Mouse (Mus musculus) kidney, embryonic 14.5 days (tissue): ENCODE results near the gene Esam. TPM values are rescaled to one million over a fixed set of nuclear protein-coding genes. Genes with fewer than 3 reads are reported as not detected.
A peak's percentile ranks its signal among the peaks of the same experiment; 100 is the strongest.

ENCODE experiments used
- ATAC-seq: fragments of 200-750 bp; cut with Nextera tagmentation; 2 replicates; pipeline ENCODE4 v1.8.0; 2017; ENCODE audit warnings: moderate number of reproducible peaks, mild to moderate bottlenecking, moderate TSS enrichment, moderate library complexity; ENCODE audit not compliant: low FRiP score, low TSS enrichment
- H3K27ac ChIP-seq: fragments of 300-500 bp; sonication (generic); 2 replicates; pipeline ENCODE4 v1.5.1; 2014; ENCODE audit warnings: low read depth, mild to moderate bottlenecking, low read length, moderate library complexity, mixed read lengths
- H3K27me3 ChIP-seq: fragments of 300-500 bp; sonication (generic); 2 replicates; pipeline ENCODE4 v1.6.1; 2014; ENCODE audit warnings: mild to moderate bottlenecking, low read length; ENCODE audit not compliant: control insufficient read depth, insufficient read depth
- H3K36me3 ChIP-seq: fragments of 300-500 bp; sonication (generic); 2 replicates; pipeline ENCODE4 v1.6.1; 2014; ENCODE audit warnings: low read length, mixed read lengths; ENCODE audit not compliant: control insufficient read depth, insufficient read depth
- H3K4me1 ChIP-seq: fragments of 300-500 bp; sonication (generic); 2 replicates; pipeline ENCODE4 v1.6.1; 2014; ENCODE audit warnings: low read length, mixed read lengths; ENCODE audit not compliant: control insufficient read depth, insufficient read depth
- H3K4me2 ChIP-seq: fragments of 300-500 bp; sonication (generic); replicated peaks from 2 replicates; pipeline ENCODE4 v1.6.1; 2014; ENCODE audit warnings: low read depth, mild to moderate bottlenecking, low read length
- H3K4me3 ChIP-seq: fragments of 300-500 bp; sonication (generic); 2 replicates; pipeline ENCODE4 v1.5.1; 2014; ENCODE audit warnings: mild to moderate bottlenecking, low read length
- H3K9ac ChIP-seq: fragments of 300-500 bp; sonication (generic); 2 replicates; pipeline ENCODE4 v1.6.1; 2014; ENCODE audit warnings: low read depth, mild to moderate bottlenecking, low read length, moderate library complexity
- H3K9me3 ChIP-seq: fragments of 300-500 bp; sonication (generic); 2 replicates; pipeline ENCODE4 v1.6.1; 2016; ENCODE audit warnings: low read length; ENCODE audit not compliant: control insufficient read depth
- WGBS: fragments of 180-500 bp; shearing (Covaris S2); extraction: QIAGEN DNeasy Blood & Tissue Kit; methylation state at CpG from one replicate; pipeline ENCODE4 v1.1.7; 2014; 5-methylcytosine and 5-hydroxymethylcytosine counted together
- polyA plus RNA-seq: library from polyadenylated mRNA; unstranded; fragments of >200 nt; fragmentation: Nextera tagmentation; extraction: Ambion mirVana; gene quantifications from 2 replicates; pipeline ENCODE4 v1.2.1, GENCODE M21; 2014

The Esam gene
- polyA plus RNA-seq, 1 experiment from 2014 or later, result 61.8 TPM

- H3K9me3 ChIP-seq, result no peaks in the 10 kb centered on the region
- 87% methylated on average over 2 of the region's 2 CpGs for WGBS
- H3K4me2 ChIP-seq, result no peak overlapping the region
- no peak overlapping the region for H3K27ac ChIP-seq
- ATAC-seq, result no peak
- no peaks in the 10 kb centered on the region for H3K27me3 ChIP-seq
- H3K4me1 ChIP-seq, result peaks cover 12% of the 10 kb centered on the region
- no peaks in the 10 kb centered on the region for H3K36me3 ChIP-seq
- H3K9ac ChIP-seq, result no peak overlapping the region
- H3K4me3 ChIP-seq, result no peak overlapping the region
Measured at GRCm38 (mm10) chr9:37567019-37567418, 39.1 kb downstream of the Esam start.

GRCm38 (mm10) chr9:37567454-37567853 is 39.6 kb downstream of the Esam start:
- Histone ChIP-seq H3K27ac (no peak overlapping the region), H3K4me1 (peaks cover 12% of the 10 kb centered on the region), H3K27me3 (no peaks in the 10 kb centered on the region), H3K9ac (no peak overlapping the region), H3K36me3 (no peaks in the 10 kb centered on the region), H3K9me3 (no peaks in the 10 kb centered on the region), H3K4me3 (no peak overlapping the region), H3K4me2 (peak overlapping the region; percentile 39)
- ATAC-seq, result no peak
- 24% methylated on average over 5 of the region's 5 CpGs for WGBS

- H3K27ac ChIP-seq, result no peak overlapping the region
- H3K36me3 ChIP-seq, result no peaks in the 10 kb centered on the region
- 11% methylated on average over 15 of the region's 15 CpGs for WGBS
- H3K4me1 ChIP-seq, result peaks cover 12% of the 10 kb centered on the region
- no peak overlapping the region for H3K4me3 ChIP-seq
- H3K9ac ChIP-seq, result no peak overlapping the region
- H3K9me3 ChIP-seq, result no peaks in the 10 kb centered on the region
- peak overlapping the region; percentile 39 for H3K4me2 ChIP-seq
- no peaks in the 10 kb centered on the region for H3K27me3 ChIP-seq
- peak; percentile 74; the same call in 1 of the 2 replicates for ATAC-seq
Measured at GRCm38 (mm10) chr9:37567892-37568604, 40.2 kb downstream of the Esam start.

GRCm38 (mm10) chr9:37568605-37569214 is 40.8 kb downstream of the Esam start:
- no peaks in the 10 kb centered on the region for H3K9me3 ChIP-seq
- H3K4me1 ChIP-seq, result peaks cover 12% of the 10 kb centered on the region
- H3K4me2 ChIP-seq, result no peak overlapping the region
- peak; percentile 51; the same call in 1 of the 2 replicates for ATAC-seq
- 39% methylated on average over 4 of the region's 4 CpGs for WGBS
- H3K27me3 ChIP-seq, result no peaks in the 10 kb centered on the region
- H3K9ac ChIP-seq, result no peak overlapping the region
- no peak overlapping the region for H3K4me3 ChIP-seq
- no peak overlapping the region for H3K27ac ChIP-seq
- H3K36me3 ChIP-seq, result no peaks in the 10 kb centered on the region

GRCm38 (mm10) chr9:37569231-37569835 is 41.5 kb downstream of the Esam start:
- Histone ChIP-seq H3K4me3 (no peak overlapping the region), H3K27ac (no peak overlapping the region), H3K4me1 (peaks cover 12% of the 10 kb centered on the region), H3K9me3 (no peaks in the 10 kb centered on the region), H3K9ac (no peak overlapping the region), H3K27me3 (no peaks in the 10 kb centered on the region), H3K4me2 (no peak overlapping the region), H3K36me3 (no peaks in the 10 kb centered on the region)
- 57% methylated on average over 2 of the region's 2 CpGs for WGBS
- ATAC-seq, result no peak

GRCm38 (mm10) chr9:37572204-37572876 is 44.5 kb downstream of the Esam start:
- H3K4me2 ChIP-seq, result no peak overlapping the region
- H3K9ac ChIP-seq, result no peak overlapping the region
- 69% methylated on average over 3 of the region's 3 CpGs for WGBS
- peaks cover 12% of the 10 kb centered on the region for H3K4me1 ChIP-seq
- H3K4me3 ChIP-seq, result no peak overlapping the region
- no peaks in the 10 kb centered on the region for H3K36me3 ChIP-seq
- no peak overlapping the region for H3K27ac ChIP-seq
- H3K27me3 ChIP-seq, result no peaks in the 10 kb centered on the region
- ATAC-seq, result no peak
- H3K9me3 ChIP-seq, result no peaks in the 10 kb centered on the region

GRCm38 (mm10) chr9:37576436-37576930 is 48.6 kb downstream of the Esam start:
- Histone ChIP-seq H3K9ac (no peak overlapping the region), H3K27me3 (no peaks in the 10 kb centered on the region), H3K27ac (no peak overlapping the region), H3K4me1 (no peaks in the 10 kb centered on the region), H3K9me3 (no peaks in the 10 kb centered on the region), H3K36me3 (no peaks in the 10 kb centered on the region), H3K4me3 (no peak overlapping the region), H3K4me2 (0 out of 2 replicates have a peak overlapping the region, but pooled peaks have one; percentile 1)
- ATAC-seq, result peak; percentile 73; the same call in 1 of the 2 replicates
- WGBS, result 27% methylated on average over 14 of the region's 14 CpGs

- WGBS, result 81% methylated on average over 5 of the region's 5 CpGs
- H3K9me3 ChIP-seq, result no peaks in the 10 kb centered on the region
- H3K27ac ChIP-seq, result no peak overlapping the region
- no peak overlapping the region for H3K9ac ChIP-seq
- H3K27me3 ChIP-seq, result no peaks in the 10 kb centered on the region
- ATAC-seq, result no peak
- H3K4me1 ChIP-seq, result no peaks in the 10 kb centered on the region
- H3K36me3 ChIP-seq, result no peaks in the 10 kb centered on the region
- no peak overlapping the region for H3K4me3 ChIP-seq
- no peak overlapping the region for H3K4me2 ChIP-seq
Measured at GRCm38 (mm10) chr9:37583594-37583993, 55.7 kb downstream of the Esam start.
